Mouse (Mus musculus) heart, embryonic 13.5 days (tissue): Measurements from ENCODE around the gene Syne3. TPM values are rescaled to one million over a fixed set of nuclear protein-coding genes. Genes with fewer than 3 reads are reported as not detected.

Source experiments
- ATAC-seq: fragments of 200-750 bp; cut with Nextera tagmentation; 2 replicates; pipeline ENCODE4 v1.8.0; 2017; ENCODE audit warnings: moderate TSS enrichment; ENCODE audit not compliant: insufficient number of reproducible peaks, low FRiP score, low TSS enrichment; ENCODE audit errors: extremely low read depth
- H3K27ac ChIP-seq: fragments of 300-500 bp; sonication (generic); replicated peaks from 2 replicates; pipeline ENCODE4 v1.5.1; 2015; ENCODE audit warnings: moderate library complexity, mild to moderate bottlenecking, inconsistent platforms
- H3K27me3 ChIP-seq: fragments of 300-500 bp; sonication (generic); replicated peaks from 2 replicates; pipeline ENCODE4 v1.6.1; 2015; ENCODE audit warnings: mild to moderate bottlenecking, inconsistent platforms
- H3K36me3 ChIP-seq: fragments of 300-500 bp; sonication (generic); 2 replicates; pipeline ENCODE4 v1.6.1; 2015; ENCODE audit warnings: mild to moderate bottlenecking, inconsistent platforms
- H3K4me1 ChIP-seq: fragments of 300-500 bp; sonication (generic); 2 replicates; pipeline ENCODE4 v1.6.1; 2015; ENCODE audit warnings: inconsistent platforms
- H3K4me2 ChIP-seq: fragments of 300-500 bp; sonication (generic); 2 replicates; pipeline ENCODE4 v1.6.1; 2015; ENCODE audit warnings: inconsistent platforms, mild to moderate bottlenecking, moderate library complexity
- H3K4me3 ChIP-seq: fragments of 300-500 bp; sonication (generic); 2 replicates; pipeline ENCODE4 v1.5.1; 2015; ENCODE audit warnings: moderate library complexity, mild to moderate bottlenecking, inconsistent platforms
- H3K9ac ChIP-seq: fragments of 300-500 bp; sonication (generic); 2 replicates; pipeline ENCODE4 v1.6.1; 2015; ENCODE audit warnings: inconsistent platforms, mild to moderate bottlenecking, moderate library complexity
- H3K9me3 ChIP-seq: fragments of 300-500 bp; sonication (generic); 2 replicates; pipeline ENCODE4 v1.6.1; 2016; ENCODE audit warnings: inconsistent platforms
- WGBS: fragments of 180-500 bp; shearing (Covaris S2); methylation state at CpG from one replicate; pipeline ENCODE4 v1.1.7; 2015; ENCODE audit warnings: mixed read lengths; 5-methylcytosine and 5-hydroxymethylcytosine counted together
- microRNA-seq: library from miRNA; unstranded; fragments of <30 nt; microRNA quantifications from one replicate; pipeline ENCODE4, GENCODE M21; 2016
- polyA plus RNA-seq: library from polyadenylated mRNA; unstranded; fragments of >200 nt; fragmentation: Nextera tagmentation; extraction: Ambion mirVana; gene quantifications from 2 replicates; pipeline ENCODE4 v1.2.1, GENCODE M21; 2015

Gene Syne3
- polyA plus RNA-seq, 1 experiment from 2014 or later = 0.36 TPM

DNA sequence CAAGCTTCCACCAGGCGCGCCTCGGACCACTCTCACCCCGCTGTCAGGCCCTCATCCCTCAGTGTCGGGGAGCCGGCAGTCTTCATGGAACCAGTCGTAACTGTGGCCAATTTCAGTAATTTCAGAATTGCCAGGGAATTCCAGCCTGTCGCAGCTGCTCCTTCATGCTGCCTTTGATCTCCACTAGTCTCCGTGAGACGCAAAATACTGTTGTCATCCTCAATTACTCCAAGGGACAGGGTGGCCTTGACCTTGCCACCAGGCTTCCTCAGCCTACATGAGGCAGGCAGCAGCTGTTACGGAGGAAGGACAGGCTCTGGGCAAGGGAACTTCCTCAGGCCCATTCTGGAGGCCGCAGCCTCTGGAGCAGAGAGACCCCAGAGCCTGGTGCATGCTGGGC lies 129.2 kb downstream of the Syne3 start:
- Histone ChIP-seq H3K27ac (no peak overlapping the region), H3K9me3 (0 out of 2 replicates have a peak, but pooled peaks cover 6% of the 10 kb centered on the region), H3K4me2 (no peak overlapping the region), H3K27me3 (peaks cover 4% of the 10 kb centered on the region; the same call in 1 of the 2 replicates), H3K9ac (no peak overlapping the region), H3K36me3 (no peaks in the 10 kb centered on the region), H3K4me1 (no peaks in the 10 kb centered on the region), H3K4me3 (no peak overlapping the region)
- no peak for ATAC-seq
- WGBS = 76% methylated on average over 12 of the region's 12 CpGs

Small RNAs within 50 kb of the gene (microRNA-seq; reads per million reads assigned to microRNA genes)
- gene Mir3069 = 2.2 reads per million, percentile 5 among the genes with 10 or more reads in this experiment

Other genes with a start within 250 kb of the Syne3 start
- 0.61 and 0.66 TPM in 2 replicates for gene Clmn, start 144.7 kb downstream of the Syne3 start, polyA plus RNA-seq
- 168 and 174 TPM in 2 replicates for gene Glrx5, start 22.9 kb upstream of the Syne3 start, polyA plus RNA-seq
- gene Tcl1b2, start 136.2 kb upstream of the Syne3 start, polyA plus RNA-seq = not detected in 2 replicates
- not detected in 2 replicates for gene Tcl1b1, start 149.9 kb upstream of the Syne3 start, polyA plus RNA-seq
- gene Tcl1b5, start 166.5 kb upstream of the Syne3 start, polyA plus RNA-seq = not detected in 2 replicates
- not detected in 2 replicates for gene Tcl1b3, start 181.2 kb upstream of the Syne3 start, polyA plus RNA-seq
- gene Tcl1b4, start 192.1 kb upstream of the Syne3 start, polyA plus RNA-seq = not detected in 2 replicates
- not detected in 2 replicates for gene Tcl1, start 213.0 kb upstream of the Syne3 start, polyA plus RNA-seq